Mouse (Mus musculus) testis, adult 2 months (tissue): ENCODE measurements around the gene Aox4.

Source experiments
- CTCF ChIP-seq: fragments of 200-500 bp; IDR thresholded peaks from 2 replicates; pipeline ENCODE4 v1.5.1; 2012; ENCODE audit warnings: low read depth, mild to moderate bottlenecking, inconsistent platforms, low read length, moderate library complexity; ENCODE audit not compliant: control insufficient read depth, insufficient read depth, insufficient replicate concordance
- POLR2A ChIP-seq: fragments of 200-500 bp; IDR thresholded peaks from 2 replicates; pipeline ENCODE4 v1.6.1; 2012; ENCODE audit warnings: low read depth, mild to moderate bottlenecking, inconsistent platforms, low read length, moderate library complexity; ENCODE audit not compliant: control insufficient read depth

DNA sequence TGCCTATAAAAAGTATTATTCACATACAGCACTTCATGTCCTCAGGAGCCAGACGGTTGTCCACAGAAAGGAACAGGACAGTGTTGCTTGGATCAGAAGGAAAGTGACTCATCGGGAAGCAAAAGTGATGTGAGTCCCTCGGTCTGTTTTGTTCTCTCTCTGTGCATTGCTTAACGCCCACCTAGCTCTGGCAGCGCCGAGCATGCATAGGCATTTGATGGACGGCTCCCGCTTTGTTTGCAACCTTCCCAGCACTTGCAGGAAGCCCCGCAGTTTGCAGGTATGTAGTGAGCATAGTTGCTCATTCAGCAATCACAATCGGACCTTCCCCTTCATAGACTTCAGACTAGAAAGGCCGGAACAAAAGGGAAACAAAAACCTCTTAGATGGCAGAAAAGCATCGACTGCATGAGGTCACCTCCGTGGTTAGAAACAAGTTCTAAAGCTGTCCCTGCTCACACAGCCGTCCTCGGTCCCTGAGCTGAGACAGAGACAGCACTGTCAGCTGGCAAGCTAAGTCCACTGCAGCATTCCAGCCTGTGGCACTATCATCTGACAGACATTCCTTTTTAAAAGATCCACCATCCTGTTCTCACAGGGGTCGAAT, 79.8 kb downstream of the Aox4 start:
- TF ChIP-seq POLR2A (no peak), CTCF (no peak)
